Mouse (Mus musculus): ENCODE measurements at regions not wholly inside any gene's neighbourhood (a gene's known extent, or its start where the extent isn't known, plus 50 kb on each side); places are given as distances from the start of the nearest gene placed in this dataset.
A peak's percentile ranks its signal among the peaks of the same experiment; 100 is the strongest.

DNA sequence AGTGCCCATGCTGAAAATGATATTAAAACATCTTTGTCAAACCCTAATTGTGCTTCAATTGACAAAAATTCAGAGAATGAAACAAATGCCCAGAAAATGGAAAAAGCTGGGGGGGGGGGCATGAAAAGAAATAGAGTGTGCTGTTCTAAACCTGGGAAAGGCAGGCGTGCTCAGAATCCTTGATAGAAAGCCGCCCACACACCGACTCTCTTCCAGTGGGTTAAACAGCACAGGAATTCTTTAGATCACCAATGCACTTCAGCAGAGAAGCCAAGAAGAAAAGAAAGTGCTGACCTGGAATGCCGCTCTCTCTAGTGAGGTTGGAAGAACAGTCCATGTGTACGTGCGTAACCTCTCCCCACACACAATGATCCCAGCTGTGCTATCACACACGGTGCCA, 113.4 kb upstream of the Kcnk2 start:
- TF ChIP-seq CTCF (IDR thresholded peaks at IDR 0.05; ENCODE audit: borderline replicate concordance, extremely low read depth, insufficient read depth, insufficient read length): no peak
- TF ChIP-seq POLR2A (IDR thresholded peaks at IDR 0.05; ENCODE audit: borderline replicate concordance, extremely low read depth, insufficient read depth, insufficient read length, poor library complexity, severe bottlenecking): no peak
- no peak for DNase-seq (ENCODE audit: low read depth)

DNA sequence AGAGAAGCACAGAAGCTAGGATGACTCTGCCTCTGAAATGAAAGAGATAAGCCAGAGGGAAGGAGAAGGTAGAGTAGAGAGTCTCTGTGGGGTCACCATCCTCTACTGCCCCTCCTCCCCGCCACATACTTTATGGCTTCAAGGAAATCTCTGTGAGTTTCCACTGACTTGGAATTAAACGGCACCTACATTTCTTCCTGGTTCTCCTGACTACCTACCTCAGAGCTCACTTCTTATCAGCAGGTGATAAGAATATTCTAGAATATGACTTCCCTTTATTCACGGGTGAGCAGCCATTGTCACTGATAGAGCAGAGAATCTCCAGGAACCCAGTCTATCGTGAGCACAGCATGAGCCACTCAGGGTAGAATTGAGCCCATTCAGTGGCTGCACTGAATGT, 111.3 kb upstream of the Kcnk2 start:
- no peak for TF ChIP-seq CTCF (IDR thresholded peaks at IDR 0.05; ENCODE audit: borderline replicate concordance, extremely low read depth, insufficient read depth, insufficient read length)
- TF ChIP-seq POLR2A (IDR thresholded peaks at IDR 0.05; ENCODE audit: borderline replicate concordance, extremely low read depth, insufficient read depth, insufficient read length, poor library complexity, severe bottlenecking): no peak
- DNase-seq (ENCODE audit: low read depth): no peak

DNA sequence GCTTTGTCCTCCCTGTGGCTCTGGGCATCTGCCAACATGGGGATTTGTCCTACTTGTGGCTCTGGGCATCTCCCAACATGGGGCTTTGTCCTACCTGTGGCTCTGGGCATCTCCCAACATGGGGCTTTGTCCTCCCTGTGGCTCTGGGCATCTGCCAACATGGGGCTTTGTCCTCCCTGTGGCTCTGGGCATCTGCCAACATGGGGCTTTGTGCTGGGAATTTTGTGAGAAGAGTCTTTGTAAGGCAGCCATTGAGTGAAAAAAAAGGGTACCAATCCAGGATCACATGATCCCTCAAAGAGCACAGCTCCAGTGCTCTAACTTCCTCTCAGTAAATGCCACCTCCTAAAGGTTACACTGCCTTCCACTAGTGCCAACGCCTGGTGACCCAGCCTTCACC, 105.2 kb upstream of the Kcnk2 start:
- DNase-seq (ENCODE audit: low read depth): peak; percentile 56

DNA sequence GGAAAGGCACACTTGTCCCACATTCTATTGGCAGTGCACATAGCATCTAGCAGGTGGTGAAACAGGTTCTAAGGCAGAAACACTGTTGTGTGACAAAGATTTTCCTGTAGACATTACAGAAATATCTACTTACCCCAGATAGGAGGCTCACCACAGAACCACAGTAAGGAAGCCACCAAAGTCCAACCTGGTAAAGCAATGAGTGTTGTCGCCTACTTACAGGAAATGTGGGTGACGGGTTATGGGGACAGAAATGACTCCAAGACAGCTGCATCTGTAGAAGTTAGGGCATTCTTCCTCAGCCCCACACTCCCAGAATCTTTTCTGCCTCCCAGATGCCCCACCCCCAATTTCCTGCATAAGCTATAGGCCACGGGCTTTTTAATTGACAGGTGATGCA, 97.6 kb upstream of the Kcnk2 start:
- TF ChIP-seq CTCF (IDR thresholded peaks at IDR 0.05; ENCODE audit: borderline replicate concordance, extremely low read depth, insufficient read depth, insufficient read length) (no peak), POLR2A (IDR thresholded peaks at IDR 0.05; ENCODE audit: borderline replicate concordance, extremely low read depth, insufficient read depth, insufficient read length, poor library complexity, severe bottlenecking) (no peak)
- DNase-seq (ENCODE audit: low read depth): no peak

DNA sequence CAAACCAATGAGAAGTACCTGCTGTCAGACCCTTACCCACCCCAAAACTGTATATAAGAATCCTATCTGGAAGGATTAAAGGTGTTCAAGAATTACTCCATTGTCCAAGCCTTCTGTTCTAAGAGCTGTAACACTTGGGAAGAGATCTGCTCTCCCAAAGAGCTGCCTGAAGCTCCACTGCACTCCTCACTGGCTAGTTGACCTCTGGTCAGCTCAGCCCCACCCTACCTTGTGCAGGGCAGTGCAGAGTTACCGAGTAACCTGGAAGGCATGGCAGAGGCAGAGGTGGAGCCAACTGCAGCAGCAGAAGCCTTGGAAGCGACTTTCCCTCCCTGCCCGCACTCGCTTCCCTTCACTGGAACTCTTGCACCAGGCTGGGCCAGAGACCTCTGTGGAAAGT, 97.1 kb upstream of the Kcnk2 start:
- TF ChIP-seq POLR2A (IDR thresholded peaks at IDR 0.05; ENCODE audit: borderline replicate concordance, extremely low read depth, insufficient read depth, insufficient read length, poor library complexity, severe bottlenecking) (no peak), CTCF (IDR thresholded peaks at IDR 0.05; ENCODE audit: borderline replicate concordance, extremely low read depth, insufficient read depth, insufficient read length) (no peak)
- DNase-seq (ENCODE audit: low read depth): no peak

DNA sequence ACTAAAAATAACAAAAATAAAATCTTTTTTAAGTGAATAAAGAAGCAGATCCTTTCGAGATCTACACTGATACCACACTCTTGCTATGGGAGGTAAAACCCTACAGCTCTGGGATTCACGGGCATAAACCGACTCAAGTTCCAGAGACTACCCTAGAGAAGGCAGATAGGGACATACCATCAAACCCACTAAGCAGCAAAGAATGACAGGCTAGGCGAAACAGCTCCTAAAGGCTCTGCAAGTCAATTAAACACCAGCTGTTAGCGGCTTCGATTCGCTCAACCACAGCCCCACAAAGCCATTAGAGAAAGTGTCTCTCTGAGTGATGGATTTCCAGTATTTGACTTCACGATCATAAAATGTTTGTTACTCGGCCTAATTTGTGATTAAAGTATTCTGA, 95.0 kb upstream of the Kcnk2 start:
- TF ChIP-seq CTCF (IDR thresholded peaks at IDR 0.05; ENCODE audit: borderline replicate concordance, extremely low read depth, insufficient read depth, insufficient read length) (no peak), POLR2A (IDR thresholded peaks at IDR 0.05; ENCODE audit: borderline replicate concordance, extremely low read depth, insufficient read depth, insufficient read length, poor library complexity, severe bottlenecking) (no peak)
- DNase-seq (ENCODE audit: low read depth): peak; percentile 34

DNA sequence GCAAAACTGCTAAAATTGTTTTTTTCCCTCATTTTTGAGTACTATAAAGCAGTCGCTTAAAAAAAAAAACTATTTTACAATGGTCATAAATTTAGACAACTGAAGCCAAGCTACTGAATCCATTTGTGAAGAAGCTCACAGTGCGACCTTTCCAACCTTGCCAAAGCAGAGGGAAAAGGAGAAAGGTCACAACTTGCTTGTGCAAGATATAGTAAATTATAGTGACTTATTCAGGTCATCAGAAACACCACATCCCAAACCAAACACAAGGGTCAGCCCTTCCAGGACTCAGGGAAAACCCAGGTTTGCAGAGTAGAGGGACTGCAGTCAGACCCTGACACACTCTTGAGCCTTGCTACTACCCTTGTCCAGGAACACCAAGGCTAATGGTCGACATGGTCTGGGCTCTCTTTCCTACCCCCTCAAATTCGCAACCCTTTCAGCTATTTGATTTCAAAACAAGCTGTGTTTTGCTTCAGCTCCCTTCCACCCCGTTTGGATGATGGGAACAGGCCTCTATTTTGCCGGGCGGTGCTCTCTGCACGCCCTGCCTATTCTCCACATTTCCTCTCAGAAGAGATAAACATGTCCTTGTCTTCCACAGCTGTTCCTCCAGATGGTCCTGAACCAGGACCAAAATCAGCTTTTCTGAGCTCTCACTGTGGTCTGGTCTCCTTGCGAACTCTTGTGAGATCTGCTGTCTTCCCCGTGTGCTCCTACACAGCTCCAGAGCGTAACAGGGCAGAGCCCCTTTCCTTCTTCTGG, 93.5 kb upstream of the Kcnk2 start:
- TF ChIP-seq POLR2A (IDR thresholded peaks at IDR 0.05; ENCODE audit: borderline replicate concordance, extremely low read depth, insufficient read depth, insufficient read length, poor library complexity, severe bottlenecking) (no peak), CTCF (IDR thresholded peaks at IDR 0.05; ENCODE audit: borderline replicate concordance, extremely low read depth, insufficient read depth, insufficient read length) (no peak)
- peak; percentile 61 for DNase-seq (ENCODE audit: low read depth)

DNA sequence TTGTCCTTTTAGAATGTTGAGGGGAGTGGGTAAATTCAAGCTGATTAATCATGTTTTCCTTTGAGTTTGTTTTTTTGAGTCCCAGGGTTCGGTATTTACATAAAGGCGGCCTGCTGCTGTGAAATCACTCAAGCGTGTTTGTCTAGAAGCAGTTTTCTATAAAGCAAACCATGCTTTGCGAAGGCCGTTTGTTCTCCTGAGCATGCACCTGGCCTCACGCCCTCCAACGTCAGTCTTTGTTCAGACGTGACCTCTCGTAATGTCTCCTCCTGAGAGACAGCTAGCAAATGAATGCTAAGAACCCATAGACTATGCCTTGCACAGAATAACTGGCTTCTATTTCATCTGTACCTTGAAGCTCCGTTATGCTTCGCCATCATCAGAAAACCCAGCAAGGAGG, 92.8 kb upstream of the Kcnk2 start:
- DNase-seq (ENCODE audit: low read depth): peak; percentile 62
- TF ChIP-seq POLR2A (IDR thresholded peaks at IDR 0.05; ENCODE audit: borderline replicate concordance, extremely low read depth, insufficient read depth, insufficient read length, poor library complexity, severe bottlenecking): no peak
- TF ChIP-seq CTCF (IDR thresholded peaks at IDR 0.05; ENCODE audit: borderline replicate concordance, extremely low read depth, insufficient read depth, insufficient read length): no peak

DNA sequence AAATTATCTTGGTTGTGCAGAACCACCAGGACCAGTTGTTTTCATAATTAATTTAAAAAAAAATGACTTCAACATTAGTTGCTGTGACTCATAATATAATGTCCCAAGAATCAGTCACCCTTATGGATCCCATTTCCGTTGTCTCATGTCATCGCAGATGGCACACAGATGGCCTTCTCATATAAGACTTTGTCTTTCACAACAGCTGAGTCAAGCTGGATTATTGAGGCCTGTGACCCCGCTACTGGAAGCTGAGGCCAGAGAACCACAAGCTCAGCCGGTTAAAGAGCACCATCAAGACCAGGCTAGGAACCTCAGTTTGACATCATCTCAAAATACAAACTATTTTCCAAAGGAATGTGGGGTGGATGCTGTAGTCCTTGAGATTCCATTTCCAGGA, 83.3 kb upstream of the Kcnk2 start:
- no peak for TF ChIP-seq POLR2A (IDR thresholded peaks at IDR 0.05; ENCODE audit: borderline replicate concordance, extremely low read depth, insufficient read depth, insufficient read length, poor library complexity, severe bottlenecking)
- DNase-seq (ENCODE audit: low read depth): no peak

DNA sequence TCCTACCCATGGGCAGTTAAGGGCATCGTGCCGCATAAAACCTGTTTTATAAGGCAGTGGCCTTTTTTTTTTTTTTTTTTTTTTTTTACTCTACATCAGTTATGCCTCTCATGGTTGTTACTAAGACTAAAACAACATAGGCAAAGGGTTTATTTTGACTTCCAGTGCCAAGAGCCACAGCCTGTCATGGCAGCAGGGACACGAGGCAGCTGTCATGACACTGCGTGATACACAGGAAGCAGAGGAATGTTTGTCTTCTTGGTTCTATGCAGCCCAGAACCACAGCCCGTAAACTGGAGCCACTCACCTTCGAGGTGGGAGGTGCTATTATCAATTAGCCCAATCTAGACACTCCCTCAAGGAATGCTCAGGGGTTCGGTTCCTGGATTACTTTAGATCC, 81.3 kb upstream of the Kcnk2 start:
- no peak for TF ChIP-seq POLR2A (IDR thresholded peaks at IDR 0.05; ENCODE audit: borderline replicate concordance, extremely low read depth, insufficient read depth, insufficient read length, poor library complexity, severe bottlenecking)
- TF ChIP-seq CTCF (IDR thresholded peaks at IDR 0.05; ENCODE audit: borderline replicate concordance, extremely low read depth, insufficient read depth, insufficient read length): no peak
- DNase-seq (ENCODE audit: low read depth): no peak

DNA sequence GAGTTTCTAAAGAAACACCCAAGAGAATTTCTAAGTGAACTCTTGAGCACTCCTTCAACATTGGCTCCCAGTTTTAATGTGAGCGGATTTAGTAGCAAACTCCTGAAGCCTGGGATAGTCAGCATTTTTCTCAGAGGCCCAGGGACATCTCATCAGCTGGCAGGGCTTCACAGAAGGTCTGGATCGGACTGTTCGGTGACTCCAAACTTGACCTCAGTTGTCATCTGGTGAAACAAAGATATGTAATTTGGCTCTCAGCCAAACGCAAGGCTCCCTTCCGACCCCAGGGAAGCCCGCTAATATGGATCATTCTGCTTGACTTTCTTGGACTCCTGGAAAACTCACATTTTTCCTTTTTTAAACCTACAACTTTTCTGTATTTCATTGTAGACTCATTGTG, 76.0 kb upstream of the Kcnk2 start:
- TF ChIP-seq CTCF (IDR thresholded peaks at IDR 0.05; ENCODE audit: borderline replicate concordance, extremely low read depth, insufficient read depth, insufficient read length) (no peak), POLR2A (IDR thresholded peaks at IDR 0.05; ENCODE audit: borderline replicate concordance, extremely low read depth, insufficient read depth, insufficient read length, poor library complexity, severe bottlenecking) (no peak)
- DNase-seq (ENCODE audit: low read depth): no peak

DNA sequence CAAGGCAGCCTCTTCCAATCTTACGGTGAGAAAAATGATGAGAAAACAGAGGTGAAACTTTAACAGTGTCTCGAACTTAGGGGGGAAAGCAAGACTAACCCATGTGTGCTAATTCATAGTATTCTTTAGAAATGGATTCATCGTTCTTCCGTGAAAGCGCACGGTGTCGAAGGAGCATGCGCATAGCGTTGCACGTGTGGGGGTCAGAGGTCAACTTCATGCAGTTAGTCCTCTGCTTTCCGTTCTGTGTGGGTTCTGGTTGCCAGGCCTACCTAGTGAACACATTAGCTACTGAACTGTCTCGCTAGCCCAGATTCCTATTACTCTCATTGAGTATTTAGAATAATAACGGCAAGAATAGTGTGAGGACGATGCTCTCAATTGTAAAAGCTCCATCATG, 74.7 kb upstream of the Kcnk2 start:
- no peak for DNase-seq (ENCODE audit: low read depth)
- TF ChIP-seq CTCF (IDR thresholded peaks at IDR 0.05; ENCODE audit: borderline replicate concordance, extremely low read depth, insufficient read depth, insufficient read length): no peak
- no peak for TF ChIP-seq POLR2A (IDR thresholded peaks at IDR 0.05; ENCODE audit: borderline replicate concordance, extremely low read depth, insufficient read depth, insufficient read length, poor library complexity, severe bottlenecking)

DNA sequence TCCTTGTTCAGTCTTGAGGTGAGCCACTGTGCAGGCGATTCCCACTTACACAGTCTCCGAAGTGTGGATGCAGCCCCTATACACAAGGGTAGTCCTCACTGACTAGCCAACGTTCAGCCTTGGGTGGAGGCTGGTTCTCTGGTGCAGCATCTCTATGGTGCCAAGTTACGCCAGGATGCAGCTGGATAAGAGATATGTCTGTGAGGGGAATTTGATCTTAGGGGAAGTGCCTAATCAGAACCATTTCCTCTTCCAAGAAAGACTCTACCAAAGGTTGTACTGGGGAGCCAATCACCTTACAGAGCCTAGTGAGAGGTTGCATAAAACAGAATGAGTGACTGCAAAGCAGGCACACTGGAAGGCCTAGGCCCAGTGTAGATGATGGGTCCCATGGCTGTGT, 71.0 kb upstream of the Kcnk2 start:
- no peak for DNase-seq (ENCODE audit: low read depth)
- TF ChIP-seq POLR2A (IDR thresholded peaks at IDR 0.05; ENCODE audit: borderline replicate concordance, extremely low read depth, insufficient read depth, insufficient read length, poor library complexity, severe bottlenecking) (no peak), CTCF (IDR thresholded peaks at IDR 0.05; ENCODE audit: borderline replicate concordance, extremely low read depth, insufficient read depth, insufficient read length) (no peak)

All from brain, embryonic 14.5 days (tissue).